Mouse (Mus musculus) neutrophil, adult 5-6 weeks (primary cell): Measurements from ENCODE around the gene AC161166.1. TPM values are rescaled to one million over a fixed set of nuclear protein-coding genes. Genes with fewer than 3 reads are reported as not detected.

Experiments
- ATAC-seq: fragments of 151-379, 151-347 bp; 2 replicates; pipeline ENCODE4 v1.8.0; 2017; ENCODE audit warnings: mild to moderate bottlenecking, moderate TSS enrichment; ENCODE audit not compliant: insufficient number of reproducible peaks, poor library complexity, low FRiP score, severe bottlenecking; ENCODE audit errors: extremely low read depth
- total RNA-seq: library from RNA; stranded (forward); fragments of 200-1000 nt; gene quantifications from 2 replicates; pipeline ENCODE4 v1.2.3, GENCODE M21; 2017

The AC161166.1 gene
- total RNA-seq: not detected in 2 replicates

DNA sequence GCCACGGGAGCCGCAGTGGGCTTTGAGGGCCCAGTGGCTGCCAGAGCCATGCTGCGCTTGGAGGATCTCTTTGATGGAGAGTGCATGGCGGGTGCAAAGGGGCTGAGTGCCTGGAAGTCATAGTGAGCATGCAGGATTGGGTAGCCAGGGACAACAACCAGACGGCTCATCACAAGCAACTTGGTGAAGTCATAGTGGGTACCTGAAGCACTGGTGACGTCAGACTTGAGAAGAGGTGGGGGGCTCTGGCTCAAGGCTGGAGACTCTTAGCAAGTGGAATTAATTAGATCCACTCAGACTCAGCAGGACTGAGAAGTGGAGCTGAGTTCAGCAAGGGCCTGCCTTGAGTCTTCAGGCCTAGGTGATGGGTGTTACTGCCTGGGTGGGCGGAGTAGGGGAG is at the start of gene AC161166.1:
AC161166.1 (minus strand) TSS at position 101 of the 400 bp plus-strand sequence.
- no peak for ATAC-seq

DNA sequence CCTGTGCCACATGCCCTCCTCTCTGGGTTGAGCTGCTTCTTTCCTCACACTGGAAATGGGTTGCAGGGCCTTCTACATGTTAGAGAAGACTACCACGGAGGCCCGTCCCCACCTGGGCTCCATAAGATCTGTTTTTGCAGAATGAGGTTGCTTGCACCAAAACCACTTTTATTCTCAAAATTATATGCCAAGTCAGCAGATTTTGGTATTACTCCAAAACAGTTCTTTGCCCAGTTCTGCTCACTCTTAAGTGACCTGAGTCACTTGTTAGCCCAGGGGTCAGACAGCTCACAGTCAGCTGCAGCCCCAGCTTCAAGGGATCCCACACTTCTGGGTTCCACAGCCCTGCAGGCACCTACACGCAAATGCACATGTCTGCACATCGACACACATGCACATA is 49.2 kb upstream of the AC161166.1 start:
- ATAC-seq: no peak

DNA sequence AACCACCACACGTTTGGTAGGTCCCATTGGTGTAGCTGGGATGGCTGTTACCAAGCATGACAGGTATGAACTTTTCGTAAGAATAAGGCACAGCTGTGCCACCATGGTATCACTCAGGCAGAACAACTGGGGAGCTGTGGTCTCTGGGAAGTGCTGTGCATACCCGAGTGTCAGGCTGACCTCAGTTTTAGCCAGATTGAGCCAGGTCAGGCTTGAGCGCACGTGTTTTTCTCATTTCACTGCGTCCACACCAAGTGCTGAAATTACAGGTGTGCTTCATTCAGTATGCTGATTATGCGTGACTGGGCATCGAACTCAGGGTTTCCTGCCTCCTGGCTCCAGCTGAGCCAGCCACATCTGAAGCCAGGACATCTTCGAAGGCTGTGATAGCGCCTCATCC is 43.5 kb upstream of the AC161166.1 start:
- ATAC-seq: no peak

DNA sequence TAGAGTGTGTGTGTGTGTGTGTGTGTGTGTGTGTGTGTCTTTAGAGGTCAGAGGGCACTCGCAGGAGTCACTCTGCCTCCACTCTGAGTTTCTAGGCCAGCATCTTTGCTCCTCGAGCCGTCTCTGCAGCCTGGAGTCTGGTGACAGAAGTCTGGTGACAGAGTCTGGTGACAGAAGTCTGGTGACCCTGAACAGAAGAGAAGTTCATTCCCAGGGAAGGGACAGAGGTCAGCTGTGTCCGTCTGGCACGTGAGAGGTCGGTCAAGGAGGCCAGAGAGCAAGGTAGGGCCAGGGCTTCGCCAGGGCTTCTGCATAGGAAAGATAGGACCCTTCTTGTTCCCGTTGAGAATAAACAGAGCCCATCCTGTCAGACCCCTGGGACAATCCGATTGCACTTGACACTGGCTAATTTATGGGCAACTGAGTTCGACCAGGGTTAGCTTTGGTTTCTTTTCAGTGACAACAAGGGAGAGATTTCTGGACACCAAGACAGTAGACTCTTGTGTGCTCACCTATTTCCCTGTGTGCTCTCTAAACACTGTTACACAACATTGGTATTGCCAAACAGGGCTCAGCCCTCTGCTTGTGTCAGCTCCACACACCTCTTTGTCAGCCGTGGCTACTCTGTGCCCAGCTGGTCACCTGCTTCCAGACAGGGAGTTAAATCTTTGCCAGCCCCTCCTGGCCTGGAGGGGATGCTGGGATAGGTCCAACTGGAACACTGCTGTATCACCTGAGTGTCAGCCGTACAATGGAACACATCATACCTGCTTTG is 39.9 kb upstream of the AC161166.1 start:
- 0 out of 2 replicates have a peak, but pooled peaks have one; percentile 30 for ATAC-seq

DNA sequence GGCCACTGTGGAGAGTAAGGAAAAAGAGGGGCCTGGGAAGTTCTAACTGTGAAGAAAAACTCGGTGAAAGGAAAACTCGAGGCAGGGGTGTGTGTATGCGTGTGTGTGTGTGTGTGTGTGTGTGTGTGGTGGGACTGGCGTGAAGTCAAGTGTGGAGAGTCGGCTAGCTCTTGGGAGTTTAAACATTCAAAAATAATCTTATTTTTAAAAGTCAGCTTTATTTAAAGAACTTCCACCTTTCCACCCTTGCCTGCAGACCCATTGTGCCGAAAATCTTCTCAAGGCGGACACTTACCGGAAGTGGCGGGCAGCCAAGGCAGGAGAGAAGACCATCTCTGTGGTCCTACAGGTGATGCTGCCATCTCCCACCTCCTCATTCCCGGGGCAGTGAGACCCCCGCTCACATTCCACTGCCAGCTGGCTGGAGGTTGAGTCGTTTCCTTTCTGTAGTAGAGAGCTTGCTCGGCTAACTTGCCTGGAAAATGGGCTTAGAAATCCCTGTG is 35.3 kb upstream of the AC161166.1 start:
- no peak for ATAC-seq

DNA sequence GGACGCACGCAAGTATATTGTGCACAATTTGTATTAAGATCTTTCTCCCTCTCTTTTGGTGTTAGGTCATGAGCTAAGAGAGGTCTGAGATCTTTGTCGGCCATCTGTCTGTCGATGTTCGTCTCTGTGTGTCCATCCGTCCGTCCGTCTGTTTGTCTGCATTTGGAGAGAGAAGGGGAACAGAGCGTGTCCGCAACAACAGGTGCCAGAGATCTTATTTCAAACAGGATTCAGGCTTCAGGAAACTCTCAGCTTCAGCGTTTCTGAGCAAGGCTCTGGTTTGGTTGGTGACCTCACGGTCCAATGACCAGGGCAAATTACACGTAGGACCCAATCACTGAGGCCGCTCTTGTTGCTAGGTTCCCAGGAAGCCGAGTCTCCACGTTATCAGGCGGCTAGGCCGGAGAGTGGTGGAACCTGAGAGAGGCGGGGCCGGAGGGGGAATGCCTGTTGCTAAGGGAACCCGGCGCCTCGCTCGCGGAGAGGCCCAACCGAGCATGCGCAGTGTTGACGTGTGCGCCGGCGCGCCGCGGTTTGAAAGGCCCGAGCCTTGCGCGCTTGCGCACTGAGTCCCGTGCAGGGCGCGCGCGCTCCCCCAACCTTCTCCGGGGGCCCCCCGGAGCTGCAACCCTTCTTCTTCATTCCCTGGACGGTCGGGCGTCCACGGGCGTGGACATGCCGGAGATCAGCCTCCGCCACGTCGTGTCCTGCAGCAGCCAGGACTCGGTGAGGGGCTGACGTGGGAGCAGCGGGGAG is 34.6 kb upstream of the AC161166.1 start:
- peak; percentile 98 for ATAC-seq

DNA sequence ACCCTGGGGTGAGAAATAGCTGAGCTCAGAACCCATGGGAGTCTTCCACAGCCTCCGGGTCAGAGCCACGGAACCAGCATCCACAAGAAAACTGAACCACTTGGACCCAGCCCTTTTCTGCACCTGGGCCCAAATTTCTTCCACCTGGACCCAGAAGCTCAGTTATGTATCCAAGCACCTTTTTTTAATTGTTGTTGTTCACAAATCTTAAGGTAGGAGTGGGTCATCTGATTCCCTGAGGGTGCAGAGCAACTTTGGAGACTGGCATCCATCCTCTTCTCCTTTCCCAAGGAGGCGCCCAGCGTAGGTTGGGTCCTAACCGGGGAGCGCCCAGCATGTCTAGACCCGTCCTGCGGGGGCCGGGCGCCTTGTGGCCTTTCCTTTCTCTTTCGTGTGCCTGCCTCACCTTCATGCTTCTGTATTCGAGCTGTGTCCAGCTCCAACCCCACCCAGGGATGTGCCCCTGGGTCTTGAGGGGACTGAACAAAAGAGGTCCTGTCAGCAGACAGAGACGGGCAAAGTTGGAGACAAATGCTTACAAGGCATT is 33.9 kb upstream of the AC161166.1 start, which contains the start of the genes Pinlyp and Xrcc1:
Pinlyp (minus strand) TSS at position 51 of the 547 bp plus-strand sequence.
Xrcc1 (plus strand) TSS at position 222 of the 547 bp plus-strand sequence.
- no peak for ATAC-seq

DNA sequence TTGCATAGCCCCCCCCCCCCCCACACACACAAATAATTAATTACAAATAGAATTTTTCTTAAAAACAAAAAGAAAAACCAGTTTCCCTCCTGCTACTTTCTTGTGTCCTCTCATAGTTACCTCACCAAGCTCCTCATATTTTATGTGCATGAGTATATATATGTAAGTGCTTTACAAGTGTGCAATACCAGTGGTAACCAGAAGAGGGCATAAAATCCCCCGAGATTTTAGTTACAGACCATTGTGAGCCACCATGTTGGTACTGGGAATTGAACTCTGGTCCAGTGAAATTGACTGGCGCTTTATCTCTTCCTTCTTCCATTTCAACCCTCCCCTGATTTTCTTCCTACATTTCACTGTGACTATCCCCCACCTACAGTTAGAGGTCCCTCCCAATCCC is 32.3 kb upstream of the AC161166.1 start:
- ATAC-seq: no peak

DNA sequence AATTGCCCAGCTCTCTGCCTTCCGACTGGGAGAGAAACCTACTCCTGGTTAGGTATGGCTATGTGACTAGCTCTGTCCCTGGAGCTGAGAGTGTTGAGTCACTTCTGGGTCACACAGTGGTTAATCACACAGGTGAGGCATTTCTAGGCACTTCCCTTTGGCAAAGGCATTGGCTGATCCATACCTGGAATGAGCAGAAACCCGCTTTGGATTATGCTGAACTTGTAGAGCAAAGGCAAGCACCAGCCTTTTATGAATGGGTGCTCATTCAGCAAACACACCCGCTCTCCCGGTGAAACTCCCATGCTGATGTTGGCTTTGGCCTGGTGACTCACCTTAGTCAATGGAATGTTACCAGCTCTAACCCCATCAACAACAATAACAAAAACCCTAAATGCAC is 27.4 kb upstream of the AC161166.1 start:
- ATAC-seq: no peak

DNA sequence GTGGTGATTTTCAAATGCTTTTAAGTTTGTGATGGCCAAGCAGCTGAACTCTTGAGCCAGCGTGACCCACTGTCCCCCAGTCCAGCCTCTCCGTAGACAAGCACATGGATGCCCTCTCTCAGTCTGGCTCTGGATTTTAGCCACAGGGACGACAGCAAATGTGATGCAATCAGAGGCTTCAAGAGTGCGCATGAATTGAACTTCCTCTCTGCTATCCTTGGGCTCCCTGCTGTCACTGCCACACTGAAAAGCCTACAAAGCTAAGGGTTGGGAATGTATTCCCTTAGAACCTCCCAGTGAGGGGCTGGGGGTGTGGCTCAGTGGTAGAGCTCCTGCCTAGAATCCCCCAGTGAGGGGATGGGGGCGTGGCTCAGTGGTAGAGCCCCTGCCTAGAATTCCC is 26.4 kb upstream of the AC161166.1 start:
- ATAC-seq: no peak

DNA sequence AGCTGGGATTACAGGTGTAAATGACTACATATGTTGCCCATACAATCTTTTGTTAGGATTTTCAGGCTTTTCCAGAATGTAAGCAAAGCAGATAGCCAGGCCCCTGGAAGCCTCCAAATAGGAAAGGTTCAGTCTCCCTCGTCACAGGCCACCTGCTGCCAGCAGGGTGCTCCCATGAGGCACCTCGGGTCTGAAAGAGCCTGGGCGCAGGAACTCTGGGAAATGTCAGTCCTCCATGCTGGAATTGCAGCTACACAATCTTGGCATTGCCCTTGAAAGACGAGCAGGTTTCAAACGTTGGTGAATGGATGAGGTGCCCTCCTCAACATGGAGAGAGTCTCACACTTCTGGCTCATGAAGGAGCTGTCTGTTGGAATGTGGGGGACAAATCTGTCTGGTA is 25.9 kb upstream of the AC161166.1 start:
- no peak for ATAC-seq

DNA sequence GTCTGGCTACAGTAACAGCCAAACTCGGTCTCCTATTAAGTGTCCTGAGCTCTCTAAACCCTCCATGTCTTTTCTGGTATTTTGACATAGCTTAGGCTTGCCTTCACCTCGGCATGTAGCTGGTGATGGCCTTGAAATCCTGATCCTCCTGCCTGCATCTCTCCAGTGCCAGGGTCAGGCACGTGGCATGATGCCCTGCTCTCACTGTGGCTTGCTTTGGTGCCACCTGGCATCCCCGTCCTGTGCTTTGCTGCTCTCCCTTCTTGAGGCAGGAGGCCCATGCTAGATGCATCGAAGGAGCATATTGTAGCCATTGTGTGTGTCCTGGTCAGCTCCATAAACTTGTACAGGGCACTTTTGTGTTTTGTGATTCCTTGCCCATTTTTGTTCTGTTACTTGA is 25.3 kb upstream of the AC161166.1 start:
- ATAC-seq: no peak

DNA sequence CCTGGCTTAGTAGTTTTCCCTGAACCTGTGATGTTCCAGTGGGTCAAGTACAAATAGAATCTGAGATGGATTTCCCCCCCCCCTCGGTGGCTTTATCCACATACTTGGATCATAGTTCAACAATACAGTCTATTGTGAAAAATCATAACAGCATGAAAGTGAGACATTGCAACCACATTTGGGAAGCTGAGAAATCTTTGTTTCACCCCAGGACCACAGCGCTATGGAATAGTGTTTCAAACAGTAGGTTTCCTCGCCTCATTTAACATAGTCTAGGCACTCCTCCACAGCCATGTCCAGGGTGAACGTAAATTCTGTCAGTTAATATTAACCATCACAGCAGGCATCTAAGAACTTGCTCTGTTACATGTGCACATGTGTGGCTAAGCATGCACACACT is 24.8 kb upstream of the AC161166.1 start:
- no peak for ATAC-seq

DNA sequence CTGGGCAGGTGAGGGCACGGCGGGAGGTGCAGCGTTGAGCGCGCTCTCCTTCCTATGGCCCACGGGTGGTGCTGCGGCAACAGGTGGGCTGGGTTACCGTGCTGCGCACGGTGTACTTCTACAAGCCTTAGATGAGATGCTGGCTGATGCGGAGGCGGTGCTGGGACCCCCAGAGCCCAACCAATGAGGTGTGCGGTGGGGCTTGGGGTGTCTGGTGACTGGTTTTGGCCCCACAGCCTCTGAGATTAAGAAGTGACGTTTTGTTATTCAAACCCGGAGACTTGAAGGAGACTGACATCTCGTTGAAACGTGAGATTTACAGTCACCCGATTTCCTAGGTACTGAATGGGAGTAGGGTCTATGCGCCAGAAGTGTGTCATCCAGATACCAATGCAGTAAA is 22.0 kb upstream of the AC161166.1 start:
- ATAC-seq: no peak

DNA sequence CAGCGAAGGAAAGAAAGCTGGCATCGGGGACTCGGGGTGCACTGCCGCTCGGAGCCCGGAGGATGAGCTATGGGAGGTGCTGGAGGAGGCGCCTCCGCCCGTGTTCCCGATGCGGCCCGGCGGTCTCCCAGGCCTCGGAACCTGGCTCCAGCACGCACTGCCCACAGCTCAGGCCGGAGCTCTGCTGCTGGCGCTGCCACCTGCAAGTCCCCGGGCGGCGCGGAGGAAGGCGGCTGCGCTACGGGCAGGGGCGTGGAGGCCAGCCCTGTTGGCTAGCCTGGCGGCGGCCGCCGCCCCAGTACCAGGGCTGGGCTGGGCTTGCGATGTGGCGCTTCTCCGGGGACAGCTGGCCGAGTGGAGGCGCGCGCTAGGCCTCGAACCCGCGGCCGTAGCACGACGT is 21.6 kb upstream of the AC161166.1 start:
- no peak for ATAC-seq

DNA sequence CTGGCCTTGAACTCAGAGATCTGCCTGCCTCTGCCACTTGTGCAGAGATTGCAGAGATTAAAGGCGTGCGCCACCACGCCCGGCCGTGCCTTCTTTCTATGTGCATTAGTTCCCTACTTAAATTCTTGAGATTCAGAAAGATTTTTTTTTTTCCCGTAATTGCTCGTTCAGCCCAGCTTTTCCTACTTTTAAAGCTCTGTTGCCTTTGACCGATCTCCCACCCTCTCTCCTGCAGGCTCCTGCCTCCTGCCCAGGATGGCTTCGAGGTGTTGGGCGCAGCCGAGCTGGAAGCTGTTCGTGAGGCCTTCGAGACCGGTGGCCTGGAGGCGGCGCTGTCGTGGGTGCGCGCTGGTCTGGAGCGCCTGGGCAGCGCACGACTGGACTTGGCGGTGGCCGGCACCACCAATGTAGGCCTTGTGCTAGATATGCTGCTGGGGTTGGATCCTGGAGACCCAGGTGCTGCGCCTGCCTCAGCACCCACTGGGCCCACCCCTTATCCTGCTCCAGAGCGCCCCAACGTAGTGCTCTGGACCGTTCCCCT is 20.8 kb upstream of the AC161166.1 start:
- ATAC-seq: no peak

DNA sequence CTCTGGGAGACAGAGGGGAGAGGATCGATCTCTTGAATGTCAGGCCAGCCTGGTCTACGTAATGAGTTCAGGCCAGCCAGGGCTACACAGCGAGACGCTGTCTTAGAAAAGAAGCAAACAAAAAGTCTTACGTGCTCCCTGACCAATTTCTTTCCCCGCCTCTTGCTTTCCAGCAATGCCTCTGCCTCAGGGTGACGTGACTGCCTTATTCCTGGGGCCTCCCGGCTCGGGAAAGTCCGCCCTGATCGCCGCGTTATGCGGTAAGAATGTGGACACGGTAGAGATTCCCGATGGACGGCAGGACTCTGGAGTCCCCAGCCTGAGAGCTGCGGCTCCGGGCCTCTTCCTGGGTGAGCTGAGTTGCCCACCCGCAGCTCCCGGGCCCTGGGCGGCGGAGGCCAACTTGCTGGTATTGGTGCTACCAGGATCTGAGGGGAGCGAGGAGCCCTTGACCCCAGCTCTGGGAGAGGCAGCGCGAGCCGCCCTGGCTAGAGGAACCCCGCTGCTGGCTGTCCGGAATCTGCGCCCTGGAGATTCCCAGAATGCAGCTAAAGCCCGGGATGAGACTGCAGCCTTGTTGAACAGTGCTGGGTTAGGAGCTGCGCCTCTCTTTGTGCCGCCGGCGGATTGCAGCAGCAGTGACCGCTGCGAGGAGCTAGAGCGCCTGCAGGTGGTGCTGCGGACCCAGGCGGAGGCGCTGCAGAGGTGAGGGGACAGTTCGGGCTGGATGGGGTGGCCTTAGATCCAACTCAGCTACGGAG is 19.1 kb upstream of the AC161166.1 start:
- peak; percentile 41 for ATAC-seq

DNA sequence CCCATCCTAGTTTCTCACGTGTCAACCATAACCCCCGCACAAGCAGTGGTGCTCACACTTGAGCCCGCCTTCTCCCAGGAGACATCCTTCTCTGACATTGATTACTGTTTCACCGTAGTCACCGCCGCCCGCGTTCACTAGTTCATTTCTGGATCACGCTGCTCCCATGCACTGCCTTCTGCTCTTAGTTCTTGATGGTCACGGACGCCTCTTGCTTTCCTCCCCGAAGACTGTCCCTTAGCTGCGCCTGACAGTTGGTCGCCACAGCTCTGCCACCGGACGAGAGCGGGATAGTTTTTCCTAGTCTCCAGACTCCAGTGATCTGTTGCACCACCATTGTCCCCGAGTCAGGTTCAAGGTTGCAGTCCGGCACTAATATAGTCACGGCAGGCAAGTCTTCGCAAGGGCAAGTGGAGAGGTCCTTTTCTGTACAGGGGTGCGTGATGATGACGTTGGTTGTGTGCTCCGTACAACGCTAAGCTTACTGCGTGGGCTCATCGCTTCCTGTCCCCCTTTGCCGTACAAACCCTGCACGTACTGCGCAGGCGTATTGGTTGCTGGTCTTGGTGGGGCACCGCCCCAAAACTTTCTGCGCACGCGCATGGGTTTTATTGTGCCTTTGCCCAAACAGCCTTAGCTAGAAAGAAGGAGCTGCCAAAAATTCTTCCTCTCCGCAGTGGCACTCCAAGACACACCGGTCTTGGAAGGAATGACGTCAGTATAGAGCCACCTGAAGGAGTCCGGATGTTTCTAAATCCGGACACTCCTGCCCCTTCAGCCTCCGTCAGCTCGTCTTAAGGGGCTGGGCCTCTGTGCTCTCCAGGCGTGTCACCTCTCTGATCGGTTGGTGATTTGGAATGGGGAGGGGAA is 18.0 kb upstream of the AC161166.1 start, which contains the start of gene Irgq:
Irgq (plus strand) TSS at position 628 of the 870 bp plus-strand sequence.
- ATAC-seq: peak; percentile 92
